Mouse (Mus musculus): ENCODE results near the gene Rnft1.
A peak's percentile ranks its signal among the peaks of the same experiment; 100 is the strongest.

The Rnft1 gene

DNA sequence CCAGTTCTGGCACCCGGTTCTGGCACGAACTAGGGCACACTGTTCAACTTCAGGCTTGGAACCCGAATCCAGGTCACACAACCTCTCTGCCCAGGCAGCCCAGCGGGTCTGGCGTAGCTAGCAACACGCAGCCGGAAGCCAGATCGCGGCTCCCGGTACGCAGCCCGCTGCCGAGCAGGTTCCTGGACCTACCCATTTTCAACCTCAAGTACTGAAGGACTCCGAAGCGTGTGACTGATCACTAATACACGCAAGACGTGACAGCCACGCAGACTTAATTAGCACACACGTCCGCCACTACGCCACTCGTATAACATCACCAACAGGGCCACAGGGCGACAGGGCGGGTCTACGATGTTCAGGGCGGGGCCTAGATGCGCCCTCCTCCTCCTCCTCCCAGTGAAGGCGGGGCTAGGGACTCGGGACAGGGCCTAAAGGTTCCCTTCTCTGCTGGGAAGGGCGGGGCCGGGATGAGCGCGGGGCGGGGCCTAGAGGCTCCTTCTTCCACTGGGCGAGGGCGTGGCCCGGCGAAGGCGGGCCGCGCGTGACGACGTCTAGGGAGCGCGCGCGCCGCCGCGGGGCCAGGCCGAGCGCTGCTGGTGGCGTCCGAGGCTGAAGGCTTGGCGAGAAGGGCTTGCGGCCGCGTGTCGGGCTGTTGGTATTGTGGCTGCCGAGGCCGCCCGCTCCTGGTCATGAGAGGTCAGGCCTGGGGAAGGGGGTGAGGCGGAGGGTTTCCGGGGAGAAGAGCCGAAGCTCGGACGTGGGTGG lies at the start of gene Rnft1:
Rnft1 (plus strand) TSS at position 557 of the 768 bp plus-strand sequence.
- DNase-seq = peak; percentile 100

DNA sequence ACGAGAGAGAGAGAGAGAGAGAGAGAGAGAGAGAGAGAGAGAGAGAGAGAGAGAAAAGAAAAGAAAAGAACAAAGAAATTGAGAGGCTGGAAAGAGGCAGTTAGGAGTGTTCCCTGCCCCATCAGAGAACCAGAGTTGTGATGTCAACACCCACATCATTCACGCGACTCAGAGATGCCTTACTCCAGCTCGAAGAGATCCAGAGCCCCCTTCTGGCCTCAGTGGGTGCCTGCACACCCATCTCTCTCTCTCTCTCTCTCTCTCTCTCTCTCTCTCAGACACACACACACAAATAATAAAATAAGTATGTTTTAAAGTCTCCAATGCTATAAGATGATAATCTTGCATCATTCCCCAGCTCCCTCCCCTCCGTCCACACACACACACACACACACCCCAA lies 47.6 kb upstream of the Rnft1 start:
- peak; percentile 79 for DNase-seq

DNA sequence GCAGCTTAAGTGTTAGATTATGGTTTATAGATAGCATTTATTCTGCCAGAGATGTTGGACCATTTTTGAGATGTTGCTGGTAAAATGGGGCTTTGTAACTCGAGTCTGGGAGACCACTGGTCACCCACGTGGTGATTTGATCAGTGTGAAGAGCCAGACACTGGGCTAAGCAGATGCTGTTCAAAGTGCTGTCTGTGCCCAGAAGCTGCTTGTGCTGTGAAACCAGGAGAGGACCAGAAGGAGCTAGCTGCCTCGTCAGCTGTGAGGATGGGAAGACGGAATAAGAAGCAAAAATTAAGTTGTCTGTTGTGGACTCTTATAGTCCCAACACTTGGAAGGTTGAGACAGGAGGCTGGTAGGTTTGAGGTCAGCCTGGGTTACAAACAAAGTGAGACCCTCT lies 46.2 kb upstream of the Rnft1 start:
- DNase-seq = no peak

DNA sequence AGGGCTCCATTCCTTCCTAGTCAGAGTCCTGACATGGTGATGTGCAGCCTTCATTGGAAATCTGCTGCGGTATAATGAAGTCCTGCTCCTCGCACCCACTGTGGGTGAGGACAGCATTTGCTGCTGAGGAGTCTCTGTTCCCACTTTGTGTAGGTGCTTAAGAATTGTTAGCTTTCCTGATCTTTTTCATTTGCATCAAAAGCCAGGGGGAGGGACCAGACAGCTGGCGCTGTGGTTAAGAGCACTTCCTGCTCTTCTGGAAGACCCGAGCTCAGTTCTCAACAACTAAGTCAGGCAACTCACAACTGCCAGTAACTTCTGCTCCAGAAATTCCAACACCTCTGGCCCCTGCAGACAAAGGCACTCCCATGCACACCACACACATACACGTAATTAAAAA lies 43.7 kb upstream of the Rnft1 start:
- DNase-seq = no peak

DNA sequence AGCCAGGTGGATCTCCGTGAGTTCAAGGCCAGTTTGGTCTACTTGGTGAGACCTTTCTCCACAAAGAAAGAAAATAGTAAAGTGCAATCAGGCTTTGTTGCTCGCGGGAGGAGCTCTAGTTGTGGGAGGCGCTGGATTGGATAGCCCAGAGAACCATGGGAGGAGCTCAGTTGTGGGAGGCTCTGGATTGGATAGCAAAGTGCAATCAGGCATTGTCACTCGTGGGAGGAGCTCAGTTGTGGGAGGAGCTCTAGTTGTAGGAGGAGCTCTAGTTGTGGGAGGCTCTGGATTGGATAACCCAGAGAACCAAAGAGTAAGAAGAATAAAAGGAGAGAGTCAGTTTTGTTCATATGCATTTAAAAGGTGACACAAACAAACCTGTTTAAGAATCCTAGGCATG lies 30.5 kb upstream of the Rnft1 start:
- DNase-seq = no peak

DNA sequence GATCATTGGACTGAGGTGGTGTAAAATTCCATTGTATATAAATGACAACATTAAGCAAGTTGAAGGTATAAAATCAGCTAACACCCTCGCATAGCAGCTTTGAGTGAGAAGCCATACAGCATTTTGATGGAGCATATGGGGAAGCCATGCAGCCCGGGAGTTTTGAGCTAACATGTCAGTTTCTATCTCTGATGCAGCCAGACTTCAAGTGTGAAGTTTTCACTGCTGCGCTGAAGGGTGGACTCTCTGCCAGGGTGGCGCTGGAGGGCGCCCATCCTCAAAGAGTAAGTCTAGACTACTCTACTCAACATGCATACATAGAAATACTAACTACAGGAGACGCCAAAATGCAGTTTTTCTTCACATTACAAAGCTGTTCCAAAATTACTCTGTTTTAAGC lies 26.9 kb upstream of the Rnft1 start:
- DNase-seq = no peak

DNA sequence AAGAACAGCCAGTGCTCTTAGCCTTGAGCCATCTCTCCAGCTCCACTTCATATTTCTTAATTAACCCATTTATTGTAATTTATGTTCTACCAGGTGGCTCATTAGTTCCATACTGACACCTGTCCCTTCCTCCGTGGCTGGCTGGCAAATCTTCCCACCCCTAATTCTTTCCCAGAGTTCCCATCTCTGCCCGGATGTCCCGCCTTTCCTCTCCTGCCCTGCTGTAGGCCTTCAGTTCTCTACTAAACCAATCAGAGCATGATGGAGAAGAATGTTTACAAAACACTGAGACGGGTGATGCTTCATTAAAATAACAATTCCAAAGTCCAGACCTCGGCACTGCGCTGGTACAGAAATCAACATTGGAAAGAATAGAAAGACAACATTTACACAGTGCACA lies 25.6 kb upstream of the Rnft1 start:
- no peak for DNase-seq

DNA sequence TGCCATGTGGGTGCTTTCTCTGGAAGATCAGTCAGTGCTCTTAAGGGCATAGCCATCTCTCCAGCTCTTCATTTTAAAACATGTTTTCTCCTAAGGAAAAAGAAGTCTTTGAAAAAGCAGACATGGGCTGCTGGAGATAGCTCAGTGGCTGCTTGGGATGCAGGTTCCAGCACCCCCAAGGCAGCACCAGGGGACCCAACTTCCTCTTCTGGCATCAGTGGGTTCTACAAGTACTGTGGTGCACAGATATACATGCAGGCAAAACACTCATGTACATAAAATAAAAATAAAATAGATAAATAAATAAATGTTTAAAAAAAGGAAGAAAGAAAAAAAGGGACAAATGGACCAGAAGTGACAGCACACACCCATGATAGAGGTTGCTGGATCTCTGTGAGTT lies 21.9 kb upstream of the Rnft1 start:
- no peak for DNase-seq

DNA sequence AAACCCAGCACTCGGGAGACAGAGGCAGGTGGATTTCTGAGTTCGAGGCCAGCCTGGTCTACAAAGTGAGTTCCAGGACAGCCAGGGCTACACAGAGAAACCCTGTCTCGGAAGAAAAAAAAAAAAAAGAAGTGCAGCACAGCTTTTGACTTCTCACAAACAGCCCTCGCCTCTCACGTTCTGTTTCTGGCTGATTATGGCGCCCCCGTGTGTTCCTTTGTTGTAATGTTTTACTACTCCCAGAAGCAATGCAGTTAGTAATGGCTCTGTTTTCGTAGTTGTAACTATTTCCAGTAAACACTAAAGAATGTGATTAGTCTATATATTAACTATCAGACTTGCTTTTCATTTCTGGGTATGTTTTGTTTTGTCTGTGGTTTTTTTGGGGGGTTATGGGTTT lies 20.2 kb upstream of the Rnft1 start:
- DNase-seq = peak; percentile 86

DNA sequence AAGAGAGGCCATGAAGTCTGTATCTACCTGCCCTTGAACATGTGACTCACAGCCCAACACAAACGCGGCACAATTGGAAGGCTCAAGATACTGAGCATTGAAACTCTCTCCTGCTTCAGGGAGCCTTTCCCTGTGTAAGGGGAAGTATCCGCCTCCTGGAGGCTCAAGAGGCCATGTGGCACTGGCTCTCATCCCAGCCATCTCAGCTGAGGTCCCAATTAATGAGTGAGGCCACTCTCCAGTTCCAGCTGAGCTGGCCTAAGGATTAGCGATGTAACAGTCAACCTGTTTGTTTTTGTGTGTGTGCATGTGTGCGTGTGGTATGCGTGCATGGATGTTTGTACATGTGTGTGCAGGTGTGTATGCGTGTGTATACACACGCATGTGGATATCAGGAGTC lies 16.1 kb upstream of the Rnft1 start:
- DNase-seq = no peak

DNA sequence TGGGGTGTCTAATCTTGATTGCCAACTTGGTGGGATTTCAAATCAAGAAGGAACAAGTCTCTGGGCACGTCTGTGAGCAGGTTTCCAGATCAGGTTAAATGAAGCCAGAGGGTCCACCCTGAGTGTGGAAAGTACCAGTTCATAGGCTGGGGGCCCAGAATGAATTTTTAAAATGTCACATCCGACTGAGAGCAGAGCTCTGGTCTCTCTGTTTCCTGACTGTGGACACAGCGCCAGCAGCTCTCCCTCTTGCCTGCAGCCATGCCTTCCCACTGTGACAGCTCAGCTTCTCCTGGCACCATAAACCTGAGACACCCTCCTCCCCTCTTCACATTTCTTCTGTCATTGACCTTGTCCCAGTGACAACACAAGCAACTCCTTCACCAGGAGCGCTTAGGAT lies 15.5 kb upstream of the Rnft1 start:
- no peak for DNase-seq

DNA sequence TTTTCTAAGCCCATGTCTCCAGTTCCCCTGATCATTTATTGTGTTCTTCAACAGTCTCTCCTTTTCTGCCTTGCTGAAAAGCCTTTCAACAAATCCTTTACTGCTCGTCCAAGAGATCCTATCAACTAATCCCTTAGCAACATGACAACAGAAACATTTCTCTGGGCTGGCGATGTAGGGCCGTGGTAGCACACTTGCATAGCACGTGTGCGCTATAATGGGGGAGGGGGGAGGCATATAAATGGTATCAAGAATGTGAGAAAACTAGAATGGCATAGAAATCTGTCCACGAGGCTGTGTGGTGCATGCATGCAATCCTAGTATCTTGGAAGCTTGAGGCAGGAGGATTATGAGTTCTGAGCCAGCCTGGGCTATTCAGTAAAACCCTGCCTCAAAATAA lies 12.7 kb upstream of the Rnft1 start:
- peak; percentile 8 for DNase-seq

DNA sequence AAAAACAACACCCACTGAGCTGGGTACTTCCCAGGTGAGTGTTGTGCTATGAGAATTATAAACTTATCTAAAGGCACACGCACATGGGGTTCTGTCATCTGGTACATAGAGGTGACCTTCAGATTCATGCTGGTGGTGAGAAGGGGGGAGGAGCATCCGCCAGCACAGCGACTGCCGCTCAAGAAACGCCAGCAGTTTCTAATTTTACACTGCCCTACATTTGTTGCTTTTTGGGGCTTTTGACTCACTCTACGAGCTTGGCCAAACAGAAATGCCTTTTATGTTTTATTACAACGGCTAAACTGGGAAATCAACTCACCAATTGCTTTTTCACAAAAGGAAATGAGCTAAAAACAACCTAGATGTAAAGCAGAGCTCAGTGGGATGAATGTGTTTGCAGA lies 11.7 kb upstream of the Rnft1 start:
- peak; percentile 39 for DNase-seq

DNA sequence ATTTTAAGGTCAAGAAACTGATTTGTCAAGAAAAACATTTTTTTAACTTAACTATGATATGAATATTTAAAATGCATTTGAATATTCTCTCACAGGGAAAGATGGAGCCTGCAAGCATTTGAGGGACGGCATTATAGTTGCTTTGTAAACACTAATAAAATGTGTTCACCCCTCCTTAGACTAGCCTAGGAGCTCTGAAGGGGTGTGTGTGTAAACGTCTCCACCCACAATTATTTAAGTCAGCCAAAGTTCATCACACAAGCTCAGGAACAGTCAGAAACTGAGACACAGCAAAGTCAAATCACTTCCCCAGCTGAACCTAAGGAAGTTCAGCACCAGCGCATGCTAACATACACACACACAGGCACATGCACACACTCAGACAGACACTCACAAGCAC lies 10.9 kb upstream of the Rnft1 start:
- no peak for DNase-seq

DNA sequence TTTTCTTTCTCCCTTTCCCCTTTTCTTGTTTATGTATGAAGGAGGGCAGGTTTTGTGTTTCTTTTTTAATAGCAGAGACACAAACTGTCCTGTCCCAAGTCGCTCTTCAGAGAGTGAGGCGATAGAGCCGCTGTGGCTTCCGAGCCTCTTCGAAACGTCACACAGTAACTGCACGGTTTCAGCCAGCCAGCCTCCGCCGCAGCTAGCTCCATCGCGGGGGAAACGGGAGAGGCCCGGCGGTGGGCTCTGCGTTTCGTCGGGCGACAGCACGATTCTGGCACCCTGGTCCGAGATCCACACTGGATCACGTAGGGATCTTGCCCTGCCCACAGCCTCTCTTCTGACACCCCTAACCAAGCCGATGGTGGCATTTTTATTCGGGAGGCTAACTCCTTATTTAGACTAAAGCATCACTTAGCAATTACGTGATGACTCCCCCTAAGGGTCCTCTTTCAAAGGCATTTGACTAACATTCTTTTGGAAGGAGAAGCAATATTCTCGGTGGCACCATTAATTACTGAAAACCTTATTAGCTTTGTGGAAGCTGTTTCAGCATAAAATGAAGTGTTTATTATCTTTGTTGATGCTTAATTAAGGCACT lies 553 bp downstream of the Rnft1 start:
- peak; percentile 74 for DNase-seq

DNA sequence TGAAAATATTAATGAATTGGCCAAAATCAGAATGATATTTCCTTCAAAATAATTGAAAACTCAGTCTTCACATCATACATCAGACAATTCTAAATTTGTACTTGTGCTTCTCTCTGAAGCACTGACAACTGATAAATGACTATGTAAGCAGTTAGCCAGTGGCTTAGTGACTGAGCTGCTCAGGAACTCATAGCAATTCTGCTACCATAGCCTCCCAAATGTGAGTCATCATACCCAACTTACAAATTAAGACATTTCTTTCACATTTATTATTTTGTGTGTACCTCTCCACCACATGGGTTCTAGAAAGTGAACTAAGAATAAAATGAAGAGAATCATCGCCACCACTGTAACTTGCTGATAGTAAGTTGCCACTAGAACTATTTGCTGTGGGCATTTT lies 6.3 kb downstream of the Rnft1 start:
- DNase-seq = no peak

DNA sequence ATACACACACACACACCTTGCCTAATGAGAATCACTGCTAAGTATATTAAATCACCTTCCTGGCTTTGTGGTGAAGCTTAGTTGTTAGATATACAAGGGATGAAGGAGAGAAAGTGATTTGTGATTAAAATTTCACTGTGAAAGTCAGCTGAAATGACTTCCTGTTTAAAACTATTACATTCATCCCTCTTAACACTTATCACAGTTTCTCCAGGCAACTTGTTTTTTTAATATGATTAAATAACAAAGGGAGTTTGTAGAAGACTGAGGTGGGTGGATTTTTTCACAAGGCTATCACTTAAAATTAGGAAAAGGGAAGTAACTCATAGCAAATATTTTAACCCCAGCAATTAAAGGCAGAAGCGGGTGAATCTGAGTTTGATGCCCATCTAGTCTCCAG lies 12.9 kb downstream of the Rnft1 start:
- no peak for DNase-seq

DNA sequence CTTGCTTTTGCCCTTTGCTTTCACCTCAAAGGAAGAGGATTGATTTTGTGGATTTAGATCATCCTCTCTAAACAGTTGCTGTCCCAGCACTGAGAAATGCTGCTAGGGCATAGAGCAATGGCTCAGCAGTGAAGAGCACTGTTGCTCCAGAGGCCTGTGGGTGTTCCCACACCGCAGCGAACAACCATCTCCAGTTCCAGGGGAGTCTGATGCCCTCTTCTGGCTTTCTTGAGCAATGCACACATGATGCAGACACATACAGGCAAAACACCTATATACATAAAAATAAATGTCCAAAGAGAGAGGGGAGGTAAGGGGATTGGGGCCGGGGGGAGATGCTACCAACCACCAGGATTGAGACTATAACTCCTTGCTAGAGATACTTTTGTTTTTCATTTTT lies 13.5 kb downstream of the Rnft1 start:
- no peak for DNase-seq

DNA sequence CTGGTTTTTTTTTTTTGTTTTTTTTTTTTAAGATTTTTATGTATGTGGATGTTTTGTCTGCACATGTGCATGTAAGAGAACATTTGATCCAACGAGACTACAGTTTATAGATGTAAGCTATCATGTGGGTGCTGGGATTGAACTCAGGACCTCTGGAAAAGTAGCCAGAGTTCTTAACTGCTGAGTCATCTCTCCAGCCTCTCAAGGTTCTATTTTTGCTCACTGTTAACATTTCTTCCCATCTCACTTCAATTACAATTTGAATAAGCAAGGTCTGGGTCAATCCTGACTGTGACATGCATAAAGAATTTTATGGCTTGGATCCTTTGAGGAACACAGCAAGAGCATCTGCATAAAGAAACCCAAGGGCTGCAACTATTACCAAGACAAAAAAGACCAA lies 16.3 kb downstream of the Rnft1 start:
- DNase-seq = no peak

DNA sequence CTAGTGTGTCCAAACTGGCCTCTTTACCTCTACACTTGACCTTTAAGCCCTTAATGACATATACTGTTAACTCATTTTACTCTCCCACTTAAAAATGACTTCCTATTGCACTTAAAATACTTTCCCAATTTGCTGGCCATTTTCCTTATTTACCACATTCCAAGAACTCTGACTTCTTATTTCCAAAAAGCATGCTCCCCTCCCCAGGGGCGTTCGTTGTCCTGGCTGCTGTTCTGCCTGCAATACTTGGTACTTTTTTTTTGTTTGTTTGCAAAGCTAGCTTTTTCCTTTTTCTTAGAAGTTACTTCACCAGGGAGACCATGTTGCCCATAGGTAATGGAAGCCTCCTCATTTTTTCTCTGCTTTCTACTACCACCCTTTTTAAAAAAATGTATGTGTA lies 18.7 kb downstream of the Rnft1 start:
- no peak for DNase-seq

DNA sequence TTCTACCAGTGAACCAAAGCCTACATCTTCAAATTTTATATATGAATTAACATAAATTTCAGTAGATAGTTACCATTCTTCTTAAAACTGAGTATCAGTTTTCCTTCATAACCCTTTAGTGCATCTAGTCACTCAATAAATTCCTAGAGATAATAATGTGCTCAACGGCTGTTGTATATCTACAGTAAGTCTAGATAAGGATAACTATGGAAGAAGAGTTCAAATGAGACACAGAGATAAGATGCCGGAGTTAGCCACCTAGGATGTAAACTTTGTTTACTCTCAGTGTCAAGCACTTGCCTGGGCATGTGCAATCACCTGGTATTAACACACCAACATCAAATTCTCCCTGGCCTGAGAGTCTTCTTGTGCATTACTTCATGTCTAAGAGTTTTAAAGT lies 22.9 kb downstream of the Rnft1 start:
- no peak for DNase-seq

DNA sequence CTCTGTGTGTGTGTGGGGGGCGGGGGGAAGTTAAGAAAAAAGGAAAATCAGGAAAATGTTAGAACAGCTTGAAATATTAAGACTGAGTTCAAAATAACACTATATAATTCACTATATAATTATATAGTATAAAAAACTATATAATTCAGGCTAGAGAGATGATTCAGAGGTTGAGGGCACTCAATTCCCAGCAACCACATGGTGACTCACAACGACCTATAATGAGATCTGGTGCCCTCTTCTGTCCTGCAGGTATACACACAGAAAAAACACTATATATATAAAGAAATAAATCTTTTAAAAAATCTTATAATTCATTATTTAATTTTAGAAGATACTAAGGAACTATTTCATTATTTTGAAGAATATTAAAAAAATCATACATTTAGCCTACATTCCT lies 23.5 kb downstream of the Rnft1 start:
- DNase-seq = no peak

DNA sequence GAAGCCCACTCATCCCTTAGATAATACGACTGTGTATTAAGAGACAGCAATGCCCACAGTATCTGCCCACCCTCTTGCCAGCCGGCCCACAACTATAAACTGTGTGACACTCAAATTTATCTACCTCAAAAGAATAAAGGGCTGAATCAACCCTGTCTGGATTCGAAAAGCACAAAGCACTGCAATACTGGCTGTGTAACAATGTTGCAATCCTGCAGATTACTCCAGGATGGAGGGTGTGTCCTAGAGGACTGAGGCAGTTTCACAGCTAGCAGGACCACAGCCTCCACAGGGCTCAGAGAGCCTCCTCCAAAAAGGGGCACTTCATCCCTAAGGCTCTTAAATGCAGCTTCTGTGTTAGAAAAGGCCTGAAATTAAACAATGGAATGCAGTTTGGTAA lies 32.2 kb downstream of the Rnft1 start:
- DNase-seq = no peak

DNA sequence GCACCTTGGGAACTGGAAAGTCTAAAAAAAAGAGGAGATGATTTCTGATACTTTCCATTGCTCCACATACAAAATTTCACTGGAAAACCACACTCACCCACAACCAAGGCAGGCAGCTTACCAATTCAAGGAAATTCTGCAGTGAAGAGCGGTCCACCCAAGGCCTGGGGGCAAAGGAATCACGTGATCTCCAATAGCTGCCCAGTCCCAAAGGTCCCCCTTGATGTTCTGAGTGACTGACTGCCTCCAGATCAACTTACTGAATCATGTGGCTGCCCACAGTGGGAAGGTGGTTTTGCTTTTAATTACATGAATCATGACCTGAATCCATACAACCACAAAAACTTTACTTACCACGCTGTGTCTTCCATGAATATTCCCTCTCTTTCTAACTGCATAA lies 32.8 kb downstream of the Rnft1 start:
- DNase-seq = no peak

DNA sequence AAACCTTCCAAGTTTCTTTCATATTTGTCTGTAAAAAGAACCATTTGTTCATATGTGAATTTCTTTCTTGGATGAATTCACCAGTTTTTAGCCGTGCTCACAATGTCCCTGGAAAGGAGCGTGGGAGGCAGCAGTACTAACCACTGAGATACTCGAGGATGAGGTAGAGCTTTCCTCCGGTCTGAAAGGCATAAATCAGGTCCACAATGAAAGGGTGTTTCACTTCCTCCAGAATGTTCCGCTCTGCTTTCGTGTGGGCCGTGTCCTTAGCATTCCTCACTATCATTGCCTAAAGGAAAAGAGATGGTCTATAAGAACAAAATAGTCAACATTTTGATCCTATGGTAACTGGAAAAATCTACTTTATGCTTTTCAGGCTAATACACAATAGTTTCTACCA lies 35.3 kb downstream of the Rnft1 start:
- no peak for DNase-seq
